Mouse (Mus musculus) common myeloid progenitor, adult 5-6 weeks (primary cell): ENCODE measurements at regions not wholly inside any gene's neighbourhood (a gene's known extent, or its start where the extent isn't known, plus 50 kb on each side); places are given as distances from the start of the nearest gene placed in this dataset.
"Not testable (repeated sequence)": the region's sequence is repeated elsewhere in the genome, so short reads cannot be mapped to it uniquely, and the experiment has no call there.

Source experiments
- ATAC-seq: replicated peaks from 2 replicates; pipeline ENCODE4 v1.8.0; 2016; ENCODE audit warnings: low read depth, mild to moderate bottlenecking, moderate TSS enrichment, inconsistent platforms; ENCODE audit not compliant: poor library complexity, severe bottlenecking

DNA sequence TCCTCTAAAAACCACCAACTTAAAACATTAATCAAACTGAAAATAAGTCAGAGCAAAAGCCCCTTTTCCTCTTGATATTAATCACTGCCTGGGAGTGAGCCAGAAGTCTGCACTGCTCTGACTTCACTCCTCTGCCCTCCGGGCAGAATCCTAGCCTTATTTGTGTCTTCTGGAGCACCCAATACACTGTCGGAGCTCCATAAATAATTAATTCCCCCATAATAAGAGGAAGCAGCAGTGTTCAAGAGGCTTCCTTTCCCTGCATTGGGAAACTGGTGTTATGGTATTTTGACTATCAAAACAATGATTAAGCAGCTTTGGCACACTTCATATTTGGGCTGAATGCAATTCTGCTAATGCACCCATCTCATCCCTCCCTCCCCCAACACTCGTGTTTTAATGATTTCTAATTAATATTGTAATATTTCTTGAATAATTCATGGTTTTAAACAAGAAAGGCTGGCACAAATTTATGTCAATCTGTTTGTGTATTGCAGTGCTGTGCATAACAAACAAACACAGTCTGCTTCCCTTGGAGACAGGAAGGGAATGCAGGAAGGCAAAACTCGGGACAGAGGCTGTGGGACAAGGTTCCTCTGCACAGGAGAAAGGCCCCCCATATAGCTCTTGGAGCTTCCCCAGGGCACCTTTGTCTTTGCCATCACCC, 523.5 kb upstream of the Stxbp6 start:
- no peak for ATAC-seq

DNA sequence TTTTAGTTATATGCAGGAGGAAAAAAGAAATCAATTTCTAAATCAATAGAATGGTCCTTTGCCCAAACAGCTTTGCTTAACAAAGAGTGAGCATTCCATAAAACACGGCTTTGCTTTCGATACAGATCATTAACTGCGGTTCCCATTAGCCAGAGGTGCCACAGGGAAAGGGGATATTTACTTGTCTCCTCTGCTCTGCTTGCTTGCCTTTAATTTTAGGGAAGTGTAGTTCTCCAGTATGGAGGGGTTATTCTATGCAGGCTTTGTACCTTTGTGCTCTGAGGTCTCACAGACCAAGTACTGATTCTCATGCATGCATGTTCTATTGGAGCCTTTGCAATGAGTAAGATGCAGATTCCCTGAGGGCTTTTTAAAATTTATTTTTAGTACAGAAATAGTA, 520.2 kb upstream of the Stxbp6 start:
- ATAC-seq: no peak

DNA sequence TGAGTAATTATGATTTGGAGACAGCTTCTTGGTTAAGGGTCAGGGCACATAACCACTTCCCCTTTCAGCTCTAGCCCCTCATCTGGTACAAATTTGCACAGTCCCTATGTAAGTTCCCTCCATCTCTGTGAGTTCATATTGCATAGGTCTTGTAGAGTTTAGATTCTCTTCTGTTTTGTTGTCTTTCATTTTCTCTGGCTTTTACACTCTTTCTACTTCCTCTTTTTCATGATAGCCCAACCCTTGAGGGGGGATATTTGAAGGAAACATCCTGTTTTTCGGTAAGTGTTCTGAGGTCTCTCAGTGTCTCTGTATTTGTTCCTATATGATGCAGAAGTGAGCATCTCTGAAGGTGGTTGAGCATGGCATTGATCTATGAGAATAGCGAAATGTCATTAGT, 515.7 kb upstream of the Stxbp6 start:
- no peak for ATAC-seq

DNA sequence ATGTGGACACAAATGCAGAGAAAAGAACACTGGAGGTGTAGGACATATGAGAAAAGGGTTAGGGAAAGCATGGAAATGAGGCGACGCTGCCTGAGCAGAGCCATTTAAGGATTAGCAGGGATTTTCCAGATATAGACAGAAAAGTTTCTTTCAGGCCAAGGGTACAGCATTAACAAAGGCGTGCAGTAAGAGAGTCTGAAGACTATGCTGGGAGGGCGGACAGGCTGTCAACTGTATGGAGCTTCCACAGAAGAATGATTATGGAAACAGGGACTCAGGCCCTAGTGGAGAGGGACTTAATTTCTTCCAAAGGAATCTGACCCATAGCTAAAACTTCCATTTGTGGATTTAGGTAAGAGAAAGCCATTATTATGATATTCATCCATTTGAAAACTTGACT, 511.3 kb upstream of the Stxbp6 start:
- ATAC-seq: no peak

DNA sequence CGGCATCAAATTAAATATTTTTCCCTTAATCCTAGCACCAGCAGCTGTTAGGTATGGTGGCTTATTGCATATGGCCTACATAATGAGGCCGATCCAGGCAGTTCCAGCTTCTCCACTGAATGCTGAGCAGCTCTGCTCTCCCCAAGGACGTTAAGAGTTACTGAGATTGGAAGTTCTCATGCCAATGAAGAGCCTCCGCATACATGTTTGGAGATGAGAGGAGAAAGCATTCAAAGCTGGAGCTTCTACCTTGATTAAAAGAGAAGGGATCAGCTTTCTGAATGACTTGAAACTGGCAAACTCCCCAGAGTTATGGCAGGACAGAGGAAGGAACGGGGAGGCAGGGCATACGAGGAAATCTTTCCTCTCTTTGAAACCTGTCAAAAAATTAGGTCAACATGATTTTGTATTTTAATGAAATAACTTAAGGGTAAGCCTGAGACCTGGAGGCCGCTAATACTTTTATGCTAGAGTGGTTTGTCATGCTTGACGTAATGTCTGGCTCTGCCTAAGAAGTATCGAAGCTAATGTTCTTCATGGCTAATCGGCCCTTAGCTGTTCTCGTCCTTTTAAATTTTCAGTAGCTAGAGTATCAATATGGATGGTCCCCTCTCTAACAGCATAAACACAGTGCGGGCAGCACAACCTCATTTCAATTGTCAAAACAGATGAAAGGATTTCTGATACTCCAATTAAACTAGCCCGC, 489.0 kb upstream of the Stxbp6 start:
- no peak for ATAC-seq

DNA sequence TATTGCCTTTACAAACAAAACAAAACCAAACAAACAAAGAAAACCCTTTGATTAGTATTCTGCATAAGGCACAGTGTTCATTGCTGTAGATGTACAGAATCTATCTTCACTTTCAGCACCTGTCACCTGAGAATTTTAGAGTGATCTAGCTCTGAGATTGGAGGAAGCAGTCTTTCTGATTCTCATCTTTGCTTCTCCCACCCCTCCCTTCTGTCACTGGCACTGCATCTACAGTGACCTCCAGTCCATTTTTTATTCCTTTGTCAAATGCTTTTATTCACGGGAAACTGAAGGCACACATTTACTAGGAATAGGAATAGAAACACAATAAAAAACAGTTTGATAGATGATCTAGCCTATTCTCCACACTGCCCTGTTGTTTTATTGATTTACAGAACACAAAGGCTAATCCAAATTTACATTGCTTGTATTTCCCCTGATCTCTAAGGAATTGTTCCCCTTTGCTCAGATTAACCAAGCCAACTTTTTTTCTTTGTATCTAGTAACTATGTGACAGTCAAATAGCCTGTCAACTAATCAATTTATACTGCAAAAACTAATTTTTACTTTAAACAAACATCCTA, 488.2 kb upstream of the Stxbp6 start:
- ATAC-seq: no peak

DNA sequence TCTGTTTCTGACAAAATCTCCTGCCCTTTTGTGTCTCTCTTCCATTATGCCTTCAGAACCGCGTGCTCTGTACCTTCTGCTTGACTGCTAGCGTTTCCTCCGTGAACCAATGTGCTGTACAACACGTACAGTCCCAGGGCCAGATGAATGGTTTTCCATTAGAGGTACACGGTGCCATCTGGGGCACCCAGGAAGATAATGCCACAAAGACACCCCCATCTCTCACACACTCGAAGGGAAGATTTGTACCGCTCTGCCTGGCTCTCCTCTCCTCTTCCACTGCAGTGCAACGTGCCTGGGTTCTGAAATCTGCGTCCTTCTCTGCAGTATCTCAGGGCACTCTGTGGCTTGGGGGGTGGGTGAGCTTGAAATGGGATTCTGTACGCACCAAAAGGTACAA, 487.4 kb upstream of the Stxbp6 start:
- no peak for ATAC-seq

DNA sequence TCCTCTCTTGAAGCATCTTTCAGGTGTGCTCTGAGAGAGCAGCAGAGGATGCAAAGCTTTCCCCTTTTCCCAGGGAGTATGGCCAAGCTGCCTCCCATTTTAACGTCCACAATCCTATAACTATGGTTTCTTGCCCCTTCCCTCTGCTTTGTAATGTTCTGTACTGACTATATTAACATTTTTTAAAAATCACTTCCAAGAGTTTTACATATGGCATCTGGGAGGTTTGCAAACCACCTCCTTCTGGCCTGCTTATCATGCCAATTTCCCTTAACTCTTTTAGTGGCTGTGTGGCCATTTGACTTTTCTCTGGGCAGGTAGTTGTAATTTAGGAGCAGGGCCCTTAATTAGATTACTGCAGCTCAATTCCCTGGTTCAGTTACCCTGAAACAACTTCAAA, 486.9 kb upstream of the Stxbp6 start:
- no peak for ATAC-seq

DNA sequence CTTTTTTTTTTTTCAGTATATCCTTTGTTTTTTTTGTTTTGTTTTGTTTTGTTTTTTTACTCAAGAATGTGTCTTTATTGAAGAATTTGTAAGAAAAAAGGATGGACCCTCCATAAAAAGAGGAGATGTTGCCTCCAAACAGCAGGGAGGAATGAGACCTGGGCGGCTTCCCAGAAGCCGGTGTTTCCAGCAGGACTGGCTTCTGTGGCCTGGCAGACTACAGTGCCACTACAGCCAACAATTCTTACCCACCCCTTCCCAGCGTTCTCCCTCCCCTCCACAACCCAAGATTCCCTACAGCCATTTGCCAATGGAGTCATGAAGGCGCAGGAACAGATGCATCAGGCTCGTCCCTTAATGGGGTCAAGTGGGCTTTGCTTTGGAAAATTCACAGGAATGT, 475.4 kb upstream of the Stxbp6 start:
- ATAC-seq: not testable (repeated sequence)

DNA sequence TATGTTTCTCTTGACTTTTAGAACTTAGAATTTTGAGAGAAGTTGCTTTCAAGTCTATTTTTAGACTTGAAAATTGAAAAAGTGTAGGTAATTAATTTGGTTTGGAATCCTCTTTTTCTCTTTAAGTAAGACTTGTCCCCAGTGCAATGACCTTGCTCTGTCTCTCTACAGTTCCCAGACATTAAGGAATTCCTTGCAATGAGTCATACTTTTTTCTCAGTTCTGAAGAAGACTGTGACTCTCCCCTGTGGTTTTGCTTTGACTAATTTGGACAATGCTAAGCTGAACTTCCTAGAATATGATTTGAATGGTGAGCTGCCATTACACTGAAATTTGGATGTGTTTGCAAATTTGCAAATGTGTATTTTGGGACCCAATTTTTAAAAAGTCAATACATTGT, 445.0 kb upstream of the Stxbp6 start:
- no peak for ATAC-seq

DNA sequence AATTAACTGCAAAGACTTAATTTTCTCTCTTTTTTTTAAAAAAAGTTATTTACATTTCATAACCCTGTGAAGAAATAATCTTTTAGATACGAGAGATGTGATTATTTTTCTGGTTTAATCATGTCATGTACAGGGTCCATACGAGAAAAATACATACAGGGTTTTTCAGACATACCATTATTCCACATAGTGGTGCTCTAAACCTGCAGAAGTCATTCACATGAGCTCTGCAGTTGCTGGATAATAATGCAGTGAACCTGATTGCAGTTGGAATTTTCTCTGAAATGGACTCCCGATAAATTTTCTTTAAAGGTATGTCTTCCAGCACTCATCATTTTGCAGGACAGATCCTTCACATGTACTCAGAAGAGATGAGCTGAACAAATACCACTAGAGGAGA, 439.9 kb upstream of the Stxbp6 start:
- no peak for ATAC-seq

DNA sequence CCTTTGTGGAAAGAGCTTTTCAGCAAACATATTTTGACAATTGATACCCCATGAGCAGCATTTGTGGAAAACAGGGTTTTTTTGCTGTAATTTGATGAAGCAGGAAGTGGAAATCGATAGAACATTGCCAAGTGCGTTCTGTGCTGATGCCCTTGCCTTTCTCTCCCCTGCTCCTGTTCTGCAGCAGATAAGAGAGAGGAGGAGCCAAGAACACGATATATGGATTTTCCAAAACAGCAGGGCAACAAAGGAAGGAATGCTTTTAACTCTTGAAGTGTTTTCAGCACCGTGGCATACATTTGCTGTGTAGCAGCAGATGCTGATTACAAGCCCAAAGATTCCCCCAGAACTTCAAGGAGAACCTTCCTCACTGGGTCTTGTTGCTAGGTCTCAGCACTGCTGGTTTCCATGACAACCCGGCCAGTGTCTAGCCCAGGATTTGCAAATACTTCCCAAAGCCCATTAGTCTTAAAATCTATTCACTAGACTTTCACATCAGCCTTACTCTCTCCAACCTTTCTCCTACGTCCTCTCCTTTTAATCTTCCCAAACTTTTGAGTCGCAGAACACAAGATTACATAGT, 433.0 kb upstream of the Stxbp6 start:
- ATAC-seq: no peak

DNA sequence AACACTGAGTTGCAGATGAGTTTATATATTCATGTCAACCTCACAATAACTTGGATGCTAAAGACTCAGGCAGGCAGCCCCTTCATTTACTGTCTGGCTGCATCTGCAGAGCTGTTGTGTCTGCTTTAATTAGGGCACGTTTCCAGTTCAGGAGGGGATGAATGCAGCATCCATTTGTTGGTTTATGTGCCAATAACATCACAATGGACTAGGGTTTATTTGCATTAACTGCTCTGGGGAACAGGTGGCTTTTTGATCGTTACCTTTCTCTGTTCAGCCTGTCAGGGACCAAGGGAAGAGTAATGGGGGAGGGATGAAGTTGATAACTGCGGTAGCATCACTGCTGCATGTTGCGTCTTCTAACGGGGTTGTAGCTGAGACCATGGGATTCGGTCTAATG, 425.3 kb upstream of the Stxbp6 start:
- no peak for ATAC-seq

DNA sequence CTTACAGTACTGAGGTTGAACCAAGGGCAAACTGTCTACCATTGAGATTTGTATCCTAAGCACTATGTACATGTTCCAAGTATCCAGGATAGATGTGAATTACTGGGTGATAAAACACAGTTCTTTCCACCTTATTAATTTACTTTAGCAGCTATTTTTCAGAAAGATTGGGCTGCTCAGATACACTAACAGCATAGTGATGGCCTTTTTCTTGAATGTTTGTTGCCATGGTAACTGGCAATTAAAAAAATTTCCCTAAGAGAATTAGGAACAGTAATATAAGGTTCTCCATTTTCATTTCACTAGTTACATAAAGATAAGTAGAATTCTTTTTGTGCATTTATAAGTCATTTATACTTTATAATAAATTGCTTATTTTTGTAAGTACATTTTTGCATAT, 423.7 kb upstream of the Stxbp6 start:
- no peak for ATAC-seq

DNA sequence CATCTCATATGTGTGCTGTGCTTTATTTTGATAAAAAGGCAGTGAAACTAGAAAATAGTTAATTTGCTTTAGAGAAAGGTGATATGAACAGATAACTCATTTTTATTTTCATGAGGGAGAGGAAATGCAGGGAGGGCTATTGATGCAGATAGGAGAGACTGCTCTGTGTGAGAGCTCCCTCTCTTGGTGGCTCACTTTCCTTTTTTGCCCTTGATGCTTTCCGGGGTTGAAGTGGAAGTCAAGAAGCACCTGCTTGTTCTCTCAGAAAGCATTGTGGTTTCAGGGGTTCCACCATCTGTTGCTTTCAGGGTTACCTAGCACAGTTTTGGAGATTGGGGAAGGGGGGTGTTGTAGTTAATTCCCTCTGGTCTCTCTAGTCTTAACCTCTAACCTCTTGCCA, 414.5 kb upstream of the Stxbp6 start:
- no peak for ATAC-seq

DNA sequence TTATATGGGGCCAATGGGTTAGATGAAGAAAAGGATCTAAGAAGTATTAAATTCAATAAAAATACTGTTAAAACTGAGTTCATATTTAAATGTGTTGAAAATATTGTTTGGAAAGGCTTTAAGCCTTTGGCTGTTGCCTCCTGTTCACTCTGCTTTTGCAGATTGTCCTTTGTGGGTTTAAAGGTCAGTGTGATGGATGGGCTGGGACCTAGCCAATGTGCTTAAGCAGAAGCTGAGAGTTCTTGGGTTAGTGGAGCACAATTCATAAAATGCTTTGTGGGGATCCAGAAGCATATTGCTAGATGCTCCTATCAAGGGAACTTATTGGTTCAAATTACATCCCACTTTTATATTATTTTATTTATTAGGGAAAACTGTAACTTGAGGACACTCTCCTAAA, 402.4 kb upstream of the Stxbp6 start:
- ATAC-seq: no peak

DNA sequence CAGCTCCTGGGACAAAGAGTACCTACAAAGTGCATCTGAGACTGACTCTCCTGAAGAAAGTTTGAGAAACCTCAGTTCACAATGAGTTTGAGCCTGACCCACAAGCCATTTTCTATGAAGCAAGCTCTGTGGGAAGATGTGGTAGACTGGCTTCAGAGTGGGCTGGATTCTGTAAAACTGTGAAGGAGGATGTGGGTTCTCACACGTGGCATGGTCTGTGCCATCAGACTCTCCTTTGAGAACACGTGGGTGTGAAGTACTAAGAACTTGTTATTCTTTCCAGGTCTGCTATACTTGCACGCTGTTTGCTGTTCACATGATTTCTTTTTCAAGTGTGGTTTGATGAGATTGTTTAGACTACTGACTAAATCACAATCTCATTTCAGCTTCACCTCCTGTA, 393.6 kb upstream of the Stxbp6 start:
- ATAC-seq: no peak

DNA sequence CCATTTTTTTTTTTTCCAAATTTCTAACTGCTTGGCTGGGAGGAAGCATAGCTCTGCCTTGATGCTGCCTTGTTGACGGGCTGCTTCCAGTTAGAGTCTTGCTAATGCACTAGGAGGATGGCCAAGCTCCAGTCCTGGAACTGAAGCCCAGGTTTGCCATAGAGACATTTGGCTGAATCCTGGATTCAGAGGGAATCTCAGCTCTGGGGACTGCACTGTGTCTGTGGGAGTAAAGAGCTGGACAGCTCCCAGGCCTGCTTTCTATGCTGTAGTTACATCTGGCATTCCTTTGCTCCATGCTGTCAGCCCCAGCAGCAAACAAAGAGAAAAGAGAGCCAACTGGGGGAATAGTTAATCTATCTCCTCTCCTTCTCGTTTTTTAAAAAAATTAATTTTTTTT, 392.5 kb upstream of the Stxbp6 start:
- ATAC-seq: no peak

DNA sequence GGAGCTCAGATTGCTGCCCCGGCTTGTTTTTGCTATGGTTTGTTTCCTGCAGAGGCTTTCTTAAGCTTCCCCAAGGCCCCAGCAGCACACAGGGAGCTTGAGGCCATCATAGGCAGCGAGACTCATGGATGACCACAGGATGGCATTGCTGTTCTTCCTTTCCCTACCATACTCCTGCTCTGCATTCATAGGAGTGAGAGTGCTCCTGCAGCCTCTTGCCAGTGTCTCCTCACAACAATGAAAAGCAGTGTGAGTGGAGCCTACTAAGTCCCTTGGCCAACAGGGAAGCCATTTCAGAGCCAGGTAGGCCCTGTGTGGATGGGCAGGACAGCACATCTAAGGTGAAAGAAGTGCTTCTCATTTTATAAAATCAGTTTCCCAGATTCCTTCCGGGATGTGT, 391.6 kb upstream of the Stxbp6 start:
- no peak for ATAC-seq

DNA sequence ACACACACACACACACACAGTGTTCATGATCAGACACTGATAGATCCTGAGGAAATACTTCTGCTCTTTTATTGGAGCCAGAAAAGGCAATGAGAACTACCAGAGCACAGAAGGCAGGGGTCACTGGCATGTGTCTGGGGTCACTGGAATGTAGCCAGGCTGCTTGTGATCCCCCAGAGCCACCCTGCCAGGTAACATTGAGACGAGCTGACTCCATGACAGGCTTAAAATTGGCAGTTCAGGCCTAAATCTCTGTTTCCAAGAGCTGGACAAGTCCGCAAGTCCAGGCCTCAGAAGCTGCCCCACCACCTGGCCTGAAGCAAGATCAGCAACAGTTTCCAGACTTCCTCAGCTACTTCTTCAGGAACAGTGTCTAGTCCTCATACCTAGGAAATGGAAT, 390.4 kb upstream of the Stxbp6 start:
- no peak for ATAC-seq

DNA sequence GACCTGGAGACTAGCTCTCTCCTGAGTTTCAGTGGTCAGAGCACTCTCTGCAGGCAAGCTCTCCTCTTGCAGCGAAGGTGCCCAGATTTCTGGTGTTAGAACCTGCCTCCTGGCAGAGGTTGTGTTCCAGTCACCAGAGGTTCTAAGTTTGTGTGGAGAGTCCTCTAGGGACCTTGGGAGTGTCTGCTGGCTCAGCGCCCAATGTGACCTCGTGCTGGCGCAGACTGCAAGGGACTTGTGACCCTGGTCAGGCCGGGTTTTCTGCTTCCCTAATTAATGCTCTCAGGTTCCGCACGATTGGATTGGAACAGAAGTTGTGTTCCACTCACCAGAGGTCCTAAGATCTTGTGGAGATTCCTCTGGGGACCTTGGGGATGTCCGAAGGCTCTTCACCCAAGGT, 384.2 kb upstream of the Stxbp6 start:
- ATAC-seq: not testable (repeated sequence)
